Mouse (Mus musculus): ENCODE results near the gene Slc25a10. TPM values are rescaled to one million over a fixed set of nuclear protein-coding genes. Genes with fewer than 3 reads are reported as not detected.

Slc25a10 gene
- polyA plus RNA-seq, 1 experiment from 2014 or later = 39.4 TPM

DNA sequence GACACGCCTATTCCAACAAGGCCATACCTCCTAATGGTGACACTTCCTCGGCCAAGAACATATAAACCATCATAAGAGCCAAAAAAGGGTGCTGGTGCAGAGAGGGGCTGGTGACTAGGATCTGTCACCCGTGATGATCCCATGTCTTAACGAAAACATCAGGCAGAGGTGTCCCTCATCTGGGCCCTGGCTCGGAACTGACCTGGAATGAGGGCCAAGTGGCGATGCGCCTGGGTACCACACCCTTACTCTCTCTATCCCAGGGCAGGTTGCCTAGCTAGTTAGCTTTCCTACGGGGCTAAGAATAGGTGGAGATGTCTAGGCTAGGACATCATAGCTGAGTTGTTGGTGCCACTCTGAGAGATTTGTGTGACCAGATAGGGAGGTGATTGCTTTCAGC, 42.5 kb downstream of the Slc25a10 start:
- Histone ChIP-seq H3K9me3 (ENCODE audit: control insufficient read depth, low read length) (no peaks in the 10 kb centered on the region), H3K27ac (replicated peaks in 1 of 2; ENCODE audit: control insufficient read depth in 1 of 2, insufficient read depth in 1 of 2, low read depth in 2 of 2, low read length in 2 of 2) (no peak overlapping the region), H3K9ac (ENCODE audit: low read length) (no peak overlapping the region), H3K4me1 (ENCODE audit: control insufficient read depth in 2 of 2, insufficient read depth in 2 of 2, low read length in 2 of 2) (peaks cover 16 to 19% of the 10 kb centered on the region in 2 experiments), H3K36me3 (ENCODE audit: control insufficient read depth, insufficient read depth, low read length) (no peaks in the 10 kb centered on the region), H3K27me3 (ENCODE audit: control insufficient read depth, insufficient read depth, low read length) (peaks cover 51% of the 10 kb centered on the region), H3K4me2 (ENCODE audit: low read length) (no peak overlapping the region), H3K4me3 (ENCODE audit: control insufficient read depth in 1 of 2, insufficient read depth in 1 of 2, low read depth in 1 of 2, low read length in 2 of 2) (no peak overlapping the region)
- ATAC-seq (ENCODE audit: insufficient number of reproducible peaks, insufficient read depth, low FRiP score, low read depth) = no peak
- WGBS = 76% methylated on average over 8 of the region's 8 CpGs

DNA sequence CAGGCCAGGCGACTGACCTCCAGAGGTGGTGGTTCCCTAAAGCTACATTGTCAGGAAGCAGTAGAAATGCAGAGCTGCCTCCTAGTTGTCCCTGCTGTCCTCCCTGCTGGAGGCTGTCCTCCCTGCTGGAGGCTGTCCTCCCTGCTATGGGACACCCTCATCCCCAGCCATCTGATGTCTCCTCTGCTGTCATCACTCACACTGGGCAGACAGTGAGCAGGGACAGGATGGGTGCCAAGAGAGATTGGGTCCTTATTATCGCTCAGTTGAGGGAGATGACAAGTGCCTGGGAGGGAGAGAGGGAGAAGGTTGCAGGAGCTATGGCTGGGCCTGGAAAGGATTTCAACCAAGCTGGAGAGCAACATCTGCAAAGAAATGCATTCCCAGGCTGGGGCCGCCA, 43.5 kb downstream of the Slc25a10 start:
- Histone ChIP-seq H3K9me3 (ENCODE audit: control insufficient read depth, low read length) (no peaks in the 10 kb centered on the region), H3K4me1 (ENCODE audit: control insufficient read depth in 2 of 2, insufficient read depth in 2 of 2, low read length in 2 of 2) (peaks cover 25 to 28% of the 10 kb centered on the region in 2 experiments), H3K36me3 (ENCODE audit: control insufficient read depth, insufficient read depth, low read length) (no peaks in the 10 kb centered on the region), H3K4me2 (ENCODE audit: low read length) (no peak overlapping the region), H3K9ac (ENCODE audit: low read length) (no peak overlapping the region), H3K27me3 (ENCODE audit: control insufficient read depth, insufficient read depth, low read length) (peaks cover 40% of the 10 kb centered on the region), H3K4me3 (ENCODE audit: control insufficient read depth in 1 of 2, insufficient read depth in 1 of 2, low read depth in 1 of 2, low read length in 2 of 2) (no peak overlapping the region), H3K27ac (replicated peaks in 1 of 2; ENCODE audit: control insufficient read depth in 1 of 2, insufficient read depth in 1 of 2, low read depth in 2 of 2, low read length in 2 of 2) (no peak overlapping the region)
- ATAC-seq (ENCODE audit: insufficient number of reproducible peaks, insufficient read depth, low FRiP score, low read depth) = no peak
- WGBS = 50% methylated on average over 3 of the region's 3 CpGs

DNA sequence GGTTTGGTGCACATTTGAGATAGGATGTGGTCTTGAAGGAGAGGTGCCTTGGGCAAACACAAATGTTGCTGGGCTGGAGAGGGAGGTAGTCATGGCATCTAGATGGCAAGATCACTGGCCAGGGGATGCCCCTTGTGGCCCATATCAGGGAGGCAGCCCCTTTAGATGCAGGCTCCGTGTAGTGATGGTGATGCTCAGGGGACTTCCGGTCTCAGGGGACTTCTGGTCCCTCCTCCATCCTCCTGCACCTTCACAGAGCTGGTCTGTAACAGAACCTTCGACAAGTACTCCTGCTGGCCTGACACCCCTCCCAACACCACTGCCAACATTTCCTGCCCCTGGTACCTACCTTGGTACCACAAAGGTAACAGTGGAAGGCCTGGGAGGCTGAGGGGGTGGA, 44.2 kb downstream of the Slc25a10 start:
- Histone ChIP-seq H3K4me1 (ENCODE audit: control insufficient read depth in 2 of 2, insufficient read depth in 2 of 2, low read length in 2 of 2) (peaks cover 21 to 23% of the 10 kb centered on the region in 2 experiments), H3K27ac (replicated peaks in 1 of 2; ENCODE audit: control insufficient read depth in 1 of 2, insufficient read depth in 1 of 2, low read depth in 2 of 2, low read length in 2 of 2) (no peak overlapping the region), H3K4me2 (ENCODE audit: low read length) (no peak overlapping the region), H3K4me3 (ENCODE audit: control insufficient read depth in 1 of 2, insufficient read depth in 1 of 2, low read depth in 1 of 2, low read length in 2 of 2) (no peak overlapping the region), H3K27me3 (ENCODE audit: control insufficient read depth, insufficient read depth, low read length) (peaks cover 34% of the 10 kb centered on the region), H3K9me3 (ENCODE audit: control insufficient read depth, low read length) (no peaks in the 10 kb centered on the region), H3K36me3 (ENCODE audit: control insufficient read depth, insufficient read depth, low read length) (no peaks in the 10 kb centered on the region), H3K9ac (ENCODE audit: low read length) (no peak overlapping the region)
- no peak for ATAC-seq (ENCODE audit: insufficient number of reproducible peaks, insufficient read depth, low FRiP score, low read depth)
- WGBS = 74% methylated on average over 3 of the region's 3 CpGs

DNA sequence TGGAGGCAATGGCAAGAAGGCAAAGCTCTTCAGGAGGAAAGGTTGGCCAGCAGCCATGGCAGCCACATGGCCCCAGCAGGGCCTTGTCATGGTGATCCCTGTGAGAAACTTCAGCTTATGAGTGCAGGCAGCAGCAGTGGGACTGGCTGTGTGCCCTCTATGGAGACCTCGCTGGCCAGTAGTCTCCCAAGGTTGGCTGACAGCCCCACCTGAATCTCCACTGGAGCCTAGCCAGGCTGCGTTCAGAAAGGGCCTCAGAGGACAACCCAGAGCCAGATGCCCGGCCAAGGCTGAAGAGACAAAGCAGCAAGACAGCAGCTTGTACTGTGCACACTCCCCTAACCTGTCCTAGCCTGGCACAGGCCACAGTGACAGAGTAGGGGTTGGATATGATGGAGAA, 46.8 kb downstream of the Slc25a10 start:
- Histone ChIP-seq H3K4me1 (ENCODE audit: control insufficient read depth in 2 of 2, insufficient read depth in 2 of 2, low read length in 2 of 2) (peaks cover 24 to 33% of the 10 kb centered on the region in 2 experiments), H3K36me3 (ENCODE audit: control insufficient read depth, insufficient read depth, low read length) (peaks cover 13% of the 10 kb centered on the region), H3K4me2 (ENCODE audit: low read length) (no peak overlapping the region), H3K27ac (replicated peaks in 1 of 2; ENCODE audit: control insufficient read depth in 1 of 2, insufficient read depth in 1 of 2, low read depth in 2 of 2, low read length in 2 of 2) (peak overlapping the region in 1 of 2 experiments; percentile 34; a peak in 1 of 4 replicates), H3K27me3 (ENCODE audit: control insufficient read depth, insufficient read depth, low read length) (peaks cover 8% of the 10 kb centered on the region; the same call in 1 of the 2 replicates), H3K4me3 (ENCODE audit: control insufficient read depth in 1 of 2, insufficient read depth in 1 of 2, low read depth in 1 of 2, low read length in 2 of 2) (no peak overlapping the region), H3K9me3 (ENCODE audit: control insufficient read depth, low read length) (no peaks in the 10 kb centered on the region), H3K9ac (ENCODE audit: low read length) (0 out of 2 replicates have a peak overlapping the region, but pooled peaks have one; percentile 38)
- 40% methylated on average over 3 of the region's 3 CpGs for WGBS
- peak; percentile 24; the same call in 1 of the 2 replicates for ATAC-seq (ENCODE audit: insufficient number of reproducible peaks, insufficient read depth, low FRiP score, low read depth)

DNA sequence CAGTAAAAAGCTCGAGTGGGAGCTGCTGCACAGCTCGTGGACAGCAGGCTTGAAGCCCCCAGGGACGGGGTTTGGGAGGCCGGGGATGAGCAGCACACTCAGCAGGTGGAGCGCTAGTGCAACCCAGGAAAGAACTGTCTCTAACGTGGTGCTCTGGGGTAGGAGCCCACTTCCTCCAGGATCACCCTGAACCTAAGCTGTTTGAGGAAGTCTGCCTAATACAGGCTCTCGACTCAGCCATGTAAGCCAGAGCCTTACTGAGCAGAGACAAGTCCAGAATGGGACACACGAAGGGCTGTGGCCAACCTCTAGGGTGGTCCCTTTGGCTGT, 47.3 kb downstream of the Slc25a10 start:
- Histone ChIP-seq H3K9ac (ENCODE audit: low read length) (peak overlapping the region; percentile 38; the same call in 1 of the 2 replicates), H3K27ac (replicated peaks in 1 of 2; ENCODE audit: control insufficient read depth in 1 of 2, insufficient read depth in 1 of 2, low read depth in 2 of 2, low read length in 2 of 2) (peak overlapping the region in 1 of 2 experiments; percentile 34; a peak in 1 of 4 replicates), H3K4me2 (ENCODE audit: low read length) (no peak overlapping the region), H3K36me3 (ENCODE audit: control insufficient read depth, insufficient read depth, low read length) (peaks cover 18% of the 10 kb centered on the region), H3K9me3 (ENCODE audit: control insufficient read depth, low read length) (no peaks in the 10 kb centered on the region), H3K4me3 (ENCODE audit: control insufficient read depth in 1 of 2, insufficient read depth in 1 of 2, low read depth in 1 of 2, low read length in 2 of 2) (no peak overlapping the region), H3K4me1 (ENCODE audit: control insufficient read depth in 2 of 2, insufficient read depth in 2 of 2, low read length in 2 of 2) (peaks cover 24 to 33% of the 10 kb centered on the region in 2 experiments), H3K27me3 (ENCODE audit: control insufficient read depth, insufficient read depth, low read length) (peaks cover 7% of the 10 kb centered on the region; the same call in 1 of the 2 replicates)
- ATAC-seq (ENCODE audit: insufficient number of reproducible peaks, insufficient read depth, low FRiP score, low read depth) = no peak
- WGBS = 44% methylated on average over 8 of the region's 8 CpGs

DNA sequence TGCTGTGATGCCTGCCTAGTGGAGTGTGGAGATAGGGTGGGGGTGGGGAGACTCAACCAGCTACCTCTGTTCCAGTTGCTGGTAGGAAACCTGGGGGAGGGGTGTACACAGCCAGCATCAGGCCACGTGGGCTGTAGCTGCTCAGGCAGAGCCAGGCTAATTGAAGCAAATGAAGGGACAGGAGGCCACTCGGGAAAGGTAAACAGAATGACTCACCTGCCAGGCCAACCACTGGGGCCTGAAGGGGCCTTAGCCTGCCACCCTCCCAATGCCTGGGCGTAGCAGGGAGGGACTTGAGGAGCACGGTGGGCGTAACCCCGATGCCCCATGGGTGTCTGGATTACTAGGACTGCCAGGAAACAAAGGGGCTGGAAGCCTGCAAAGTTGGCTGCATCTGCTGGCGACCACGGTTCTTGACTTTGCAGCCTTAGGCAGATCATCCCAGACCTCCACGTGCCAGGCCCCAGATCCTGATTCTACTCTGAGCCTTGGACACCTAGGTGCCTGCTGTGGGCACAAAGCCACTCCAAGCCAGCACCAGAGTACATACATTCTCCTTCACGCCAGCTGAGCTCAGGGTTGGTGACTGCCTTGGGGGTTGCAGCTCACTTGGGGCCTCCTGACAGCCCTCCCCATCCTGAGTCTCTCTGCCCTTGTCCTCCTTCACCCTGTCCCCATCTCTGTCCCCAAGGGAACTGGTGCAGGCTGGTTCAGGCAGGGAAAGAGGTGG, 47.8 kb downstream of the Slc25a10 start:
- Histone ChIP-seq H3K9me3 (ENCODE audit: control insufficient read depth, low read length) (no peaks in the 10 kb centered on the region), H3K36me3 (ENCODE audit: control insufficient read depth, insufficient read depth, low read length) (peaks cover 23% of the 10 kb centered on the region), H3K27ac (replicated peaks in 1 of 2; ENCODE audit: control insufficient read depth in 1 of 2, insufficient read depth in 1 of 2, low read depth in 2 of 2, low read length in 2 of 2) (peak overlapping the region in 1 of 2 experiments; percentile 34; a peak in 1 of 4 replicates), H3K4me1 (ENCODE audit: control insufficient read depth in 2 of 2, insufficient read depth in 2 of 2, low read length in 2 of 2) (peaks cover 24 to 33% of the 10 kb centered on the region in 2 experiments), H3K27me3 (ENCODE audit: control insufficient read depth, insufficient read depth, low read length) (peaks cover 2% of the 10 kb centered on the region; the same call in 1 of the 2 replicates), H3K4me2 (ENCODE audit: low read length) (no peak overlapping the region), H3K4me3 (ENCODE audit: control insufficient read depth in 1 of 2, insufficient read depth in 1 of 2, low read depth in 1 of 2, low read length in 2 of 2) (no peak overlapping the region), H3K9ac (ENCODE audit: low read length) (peak overlapping the region; percentile 38; the same call in 1 of the 2 replicates)
- WGBS = 32% methylated on average over 10 of the region's 10 CpGs
- ATAC-seq (ENCODE audit: insufficient number of reproducible peaks, insufficient read depth, low FRiP score, low read depth) = no peak

DNA sequence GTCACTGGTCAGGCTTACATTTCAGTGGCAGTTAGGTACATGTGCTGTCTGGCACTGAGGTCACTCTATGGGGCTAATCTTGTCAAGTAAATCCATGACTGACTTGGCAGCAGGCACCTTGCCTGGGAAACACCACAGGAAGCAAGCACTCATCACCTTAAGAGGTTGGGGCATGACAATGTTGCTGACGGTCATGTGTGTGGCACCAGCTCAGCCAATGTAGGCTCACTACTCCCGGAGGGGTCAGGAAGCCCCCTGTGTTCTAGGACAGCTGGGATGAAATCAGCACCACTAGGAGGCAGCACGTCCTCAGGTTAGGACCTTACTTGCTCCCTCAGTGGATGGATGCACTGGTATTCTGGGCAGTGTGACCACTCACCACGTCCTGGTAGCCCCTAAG, 50.3 kb downstream of the Slc25a10 start:
- WGBS = 26% methylated on average over 4 of the region's 4 CpGs
- no peak overlapping the region for H3K4me3 ChIP-seq (ENCODE audit: control insufficient read depth in 1 of 2, insufficient read depth in 1 of 2, low read depth in 1 of 2, low read length in 2 of 2)
- peaks cover 21 to 33% of the 10 kb centered on the region in 2 experiments for H3K4me1 ChIP-seq (ENCODE audit: control insufficient read depth in 2 of 2, insufficient read depth in 2 of 2, low read length in 2 of 2)
- no peak for ATAC-seq (ENCODE audit: insufficient number of reproducible peaks, insufficient read depth, low FRiP score, low read depth)
- peaks cover 35% of the 10 kb centered on the region for H3K36me3 ChIP-seq (ENCODE audit: control insufficient read depth, insufficient read depth, low read length)
- no peaks in the 10 kb centered on the region for H3K9me3 ChIP-seq (ENCODE audit: control insufficient read depth, low read length)
- H3K27me3 ChIP-seq (ENCODE audit: control insufficient read depth, insufficient read depth, low read length) = no peaks in the 10 kb centered on the region
- no peak overlapping the region; the same call in 1 of the 2 replicates for H3K9ac ChIP-seq (ENCODE audit: low read length)
- no peak overlapping the region for H3K4me2 ChIP-seq (ENCODE audit: low read length)
- H3K27ac ChIP-seq (replicated peaks in 1 of 2; ENCODE audit: control insufficient read depth in 1 of 2, insufficient read depth in 1 of 2, low read depth in 2 of 2, low read length in 2 of 2) = no peak overlapping the region
